Mouse (Mus musculus) liver, adult 2 months (tissue): ENCODE data around the gene Kpna4. TPM values are rescaled to one million over a fixed set of nuclear protein-coding genes. Genes with fewer than 3 reads are reported as not detected.

Source experiments
- DNase-seq: peaks from one replicate; pipeline ENCODE4 v3.0.0-alpha.2; 2011; ENCODE audit warnings: low read depth, low spot score; ENCODE audit errors: extremely low read depth
- H3K27ac ChIP-seq: fragments of 200-500 bp; replicated peaks from 2 replicates; pipeline ENCODE4 v1.5.1; 2012; ENCODE audit warnings: low read depth, mild to moderate bottlenecking, control low read depth, inconsistent platforms, low read length; ENCODE audit not compliant: insufficient read depth
- H3K27me3 ChIP-seq: fragments of 200-500 bp; 2 replicates; pipeline ENCODE4 v1.6.1; 2012; ENCODE audit warnings: mild to moderate bottlenecking, moderate library complexity, low read length, inconsistent platforms; ENCODE audit not compliant: control insufficient read depth, insufficient read depth
- H3K36me3 ChIP-seq: fragments of 200-500 bp; 2 replicates; pipeline ENCODE4 v1.6.1; 2012; ENCODE audit warnings: low read length, inconsistent platforms; ENCODE audit not compliant: control insufficient read depth, insufficient read depth
- H3K4me1 ChIP-seq: fragments of 200-500 bp; 2 replicates; pipeline ENCODE4 v1.6.1; 2011; ENCODE audit warnings: low read length; ENCODE audit not compliant: control insufficient read depth, insufficient read depth
- H3K4me3 ChIP-seq: fragments of 200-500 bp; 2 replicates; pipeline ENCODE4 v1.5.1; 2011; ENCODE audit warnings: low read depth, mild to moderate bottlenecking, control low read depth, low read length, moderate library complexity; ENCODE audit not compliant: insufficient read depth
- H3K79me2 ChIP-seq: fragments of 200-500 bp; 2 replicates; pipeline ENCODE4 v1.6.1; 2012; ENCODE audit warnings: inconsistent platforms, mild to moderate bottlenecking, low read length, moderate library complexity; ENCODE audit not compliant: control insufficient read depth, insufficient read depth
- H3K9ac ChIP-seq: fragments of 200-500 bp; 2 replicates; pipeline ENCODE4 v1.6.1; 2012; ENCODE audit warnings: low read depth, mild to moderate bottlenecking, control low read depth, inconsistent platforms, low read length
- CTCF ChIP-seq: fragments of 200-500 bp; IDR thresholded peaks from 2 replicates; pipeline ENCODE4 v1.5.1; 2011; ENCODE audit warnings: low read depth, low read length, control low read depth
- POLR2A ChIP-seq: fragments of 200-500 bp; IDR thresholded peaks from 2 replicates; pipeline ENCODE4 v1.6.1; 2011; ENCODE audit warnings: low read length, control low read depth; ENCODE audit not compliant: insufficient read depth; ENCODE audit errors: extremely low read depth
- WGBS: fragments of 180-500 bp; shearing (Covaris S2); methylation state at CpG from one replicate; pipeline ENCODE4 v1.1.7; 2018; 5-methylcytosine and 5-hydroxymethylcytosine counted together
- polyA plus RNA-seq: library from polyadenylated mRNA; depleted of rRNA; stranded (reverse); fragments of >200 nt; gene quantifications from 2 replicates; pipeline ENCODE4 v1.2.3, GENCODE M21; 2012
- total RNA-seq: library from RNA; depleted of rRNA; stranded (reverse); fragments of >200 nt; gene quantifications from 2 replicates; pipeline ENCODE4 v1.2.3, GENCODE M21; 2014

The Kpna4 gene
- total and polyA plus RNA-seq, 2 experiments, result 5.3 to 10.7 TPM

- no peaks in the 10 kb centered on the region for H3K4me1 ChIP-seq
- no peaks in the 10 kb centered on the region for H3K79me2 ChIP-seq
- no peak overlapping the region for H3K4me3 ChIP-seq
- H3K9ac ChIP-seq, result no peak overlapping the region
- no peak overlapping the region for H3K27ac ChIP-seq
- no peak for DNase-seq
- no peaks in the 10 kb centered on the region for H3K27me3 ChIP-seq
- H3K36me3 ChIP-seq, result no peaks in the 10 kb centered on the region
- TF ChIP-seq POLR2A (no peak), CTCF (no peak)
- 75% methylated on average over 1 of the region's 1 CpGs for WGBS
These were observed 33.5 kb upstream of the Kpna4 start for GRCm38 (mm10) chr3:69160429-69160828.

GRCm38 (mm10) chr3:69159501-69159900 lies 32.6 kb upstream of the Kpna4 start:
- Histone ChIP-seq H3K4me3 (no peak overlapping the region), H3K27me3 (no peaks in the 10 kb centered on the region), H3K27ac (no peak overlapping the region), H3K79me2 (no peaks in the 10 kb centered on the region), H3K4me1 (no peaks in the 10 kb centered on the region), H3K9ac (no peak overlapping the region), H3K36me3 (no peaks in the 10 kb centered on the region)
- TF ChIP-seq POLR2A (no peak), CTCF (no peak)
- DNase-seq, result no peak
- 69% methylated on average over 2 of the region's 2 CpGs for WGBS

- Histone ChIP-seq H3K4me3 (no peak overlapping the region), H3K36me3 (no peaks in the 10 kb centered on the region), H3K79me2 (no peaks in the 10 kb centered on the region), H3K27me3 (no peaks in the 10 kb centered on the region), H3K27ac (no peak overlapping the region), H3K9ac (no peak overlapping the region), H3K4me1 (no peaks in the 10 kb centered on the region)
- 84% methylated on average over 5 of the region's 5 CpGs for WGBS
- DNase-seq, result no peak
- no peak for TF ChIP-seq CTCF
- TF ChIP-seq POLR2A, result no peak
These were observed 31.0 kb upstream of the Kpna4 start for GRCm38 (mm10) chr3:69157886-69158285.

GRCm38 (mm10) chr3:69156484-69156883 lies 29.6 kb upstream of the Kpna4 start:
- TF ChIP-seq CTCF (no peak), POLR2A (no peak)
- Histone ChIP-seq H3K4me1 (no peaks in the 10 kb centered on the region), H3K27me3 (no peaks in the 10 kb centered on the region), H3K27ac (peak overlapping the region; percentile 30), H3K4me3 (no peak overlapping the region), H3K36me3 (no peaks in the 10 kb centered on the region), H3K79me2 (no peaks in the 10 kb centered on the region), H3K9ac (no peak overlapping the region)
- WGBS, result 80% methylated on average over 13 of the region's 13 CpGs
- peak; percentile 45 for DNase-seq

GRCm38 (mm10) chr3:69154691-69155090 lies 27.8 kb upstream of the Kpna4 start:
- WGBS, result 84% methylated on average over 2 of the region's 2 CpGs
- no peak overlapping the region for H3K4me3 ChIP-seq
- no peaks in the 10 kb centered on the region for H3K27me3 ChIP-seq
- DNase-seq, result peak; percentile 19
- H3K36me3 ChIP-seq, result no peaks in the 10 kb centered on the region
- no peak overlapping the region for H3K9ac ChIP-seq
- TF ChIP-seq POLR2A (no peak), CTCF (no peak)
- H3K79me2 ChIP-seq, result no peaks in the 10 kb centered on the region
- H3K27ac ChIP-seq, result no peak overlapping the region
- H3K4me1 ChIP-seq, result no peaks in the 10 kb centered on the region

GRCm38 (mm10) chr3:69150921-69151320 lies 24.0 kb upstream of the Kpna4 start:
- WGBS, result 89% methylated on average over 3 of the region's 3 CpGs
- TF ChIP-seq POLR2A (no peak), CTCF (no peak)
- no peak overlapping the region for H3K9ac ChIP-seq
- no peaks in the 10 kb centered on the region for H3K36me3 ChIP-seq
- no peak overlapping the region for H3K27ac ChIP-seq
- no peaks in the 10 kb centered on the region for H3K79me2 ChIP-seq
- no peak overlapping the region for H3K4me3 ChIP-seq
- H3K4me1 ChIP-seq, result no peaks in the 10 kb centered on the region
- no peaks in the 10 kb centered on the region for H3K27me3 ChIP-seq
- DNase-seq, result no peak
